Mouse (Mus musculus) CH12.LX (cell line): ENCODE measurements around the gene Dynll1. TPM values are rescaled to one million over a fixed set of nuclear protein-coding genes. Genes with fewer than 3 reads are reported as not detected.
A peak's percentile ranks its signal among the peaks of the same experiment; 100 is the strongest.

Experiments
- DNase-seq: peaks from one replicate; pipeline ENCODE4 v3.0.0-alpha.2; 2013; ENCODE audit errors: extremely low read depth
- H3K27ac ChIP-seq: 2 replicates; pipeline ENCODE4 v1.5.1; 2012; ENCODE audit warnings: low read depth, mild to moderate bottlenecking, control low read depth, moderate library complexity; ENCODE audit not compliant: insufficient read depth
- H3K27me3 ChIP-seq: replicated peaks from 2 replicates; pipeline ENCODE3; 2012; ENCODE audit warnings: inconsistent platforms
- H3K36me3 ChIP-seq, 2 experiments: replicated peaks in 1 of 2; 2 replicates each; pipeline versions ENCODE3 to v1.6.1; 2012; ENCODE audit warnings: inconsistent platforms in 1 of 2, low read length in 1 of 2, mild to moderate bottlenecking in 1 of 2, mixed read lengths in 1 of 2, moderate library complexity in 1 of 2; ENCODE audit not compliant: control insufficient read depth in 1 of 2, insufficient read depth in 1 of 2
- H3K4me1 ChIP-seq, 2 experiments: 2 replicates each; pipeline ENCODE4 v1.6.1; 2012; ENCODE audit warnings: inconsistent platforms in 1 of 2, moderate library complexity in 1 of 2; ENCODE audit not compliant: insufficient read depth in 2 of 2, control insufficient read depth in 1 of 2
- H3K4me2 ChIP-seq: 2 replicates; pipeline ENCODE4 v1.6.1; 2012; ENCODE audit warnings: low read depth, mild to moderate bottlenecking, control low read depth; ENCODE audit not compliant: poor library complexity, insufficient read depth, severe bottlenecking
- H3K4me3 ChIP-seq, 3 experiments: fragments of 150-350 bp in 1 of 3; sonication (generic) in 1 of 3; replicated peaks in 1 of 3; 2 replicates each; pipeline versions ENCODE3 to v1.5.1; 2011 to 2012; ENCODE audit warnings: low read depth in 2 of 3, low read length in 2 of 3, mild to moderate bottlenecking in 2 of 3, moderate library complexity in 2 of 3, control low read depth in 1 of 3, improper control_type of control experiment in 1 of 3, inconsistent platforms in 1 of 3, mixed read lengths in 1 of 3; ENCODE audit not compliant: poor library complexity in 1 of 3
- H3K79me2 ChIP-seq: replicated peaks from 2 replicates; pipeline ENCODE4 v1.6.1; 2012; ENCODE audit warnings: mild to moderate bottlenecking, moderate library complexity; ENCODE audit not compliant: control insufficient read depth, poor library complexity, insufficient read depth, severe bottlenecking; ENCODE audit errors: extremely low read depth
- H3K9ac ChIP-seq: 2 replicates; pipeline ENCODE4 v1.6.1; 2012; ENCODE audit warnings: low read depth, mild to moderate bottlenecking, control low read depth, moderate library complexity; ENCODE audit not compliant: insufficient read depth
- H3K9me3 ChIP-seq: replicated peaks from 2 replicates; pipeline ENCODE3; 2012; ENCODE audit warnings: low read length, inconsistent platforms, mixed read lengths
- BHLHE40 ChIP-seq: IDR thresholded peaks from 2 replicates; pipeline ENCODE4 v1.6.1; 2011; ENCODE audit warnings: mild to moderate bottlenecking, low read depth, low read length, improper control_type of control experiment
- CHD1 ChIP-seq: IDR thresholded peaks from 2 replicates; pipeline ENCODE4 v1.6.1; 2012; ENCODE audit warnings: low read depth, low read length, improper control_type of control experiment, inconsistent platforms
- CHD2 ChIP-seq: IDR thresholded peaks from 2 replicates; pipeline ENCODE4 v1.6.1; 2011; ENCODE audit warnings: low read length, improper control_type of control experiment
- E2F4 ChIP-seq: IDR thresholded peaks from 2 replicates; pipeline ENCODE4 v1.6.1; 2011; ENCODE audit warnings: low read depth, low read length, improper control_type of control experiment; ENCODE audit not compliant: insufficient replicate concordance
- GABPA ChIP-seq: IDR thresholded peaks from 2 replicates; pipeline ENCODE4 v1.6.1; 2012; ENCODE audit warnings: low read depth, low read length, improper control_type of control experiment, inconsistent platforms; ENCODE audit not compliant: insufficient replicate concordance
- HCFC1 ChIP-seq: IDR thresholded peaks from 2 replicates; pipeline ENCODE4 v1.6.1; 2012; ENCODE audit warnings: low read depth, mild to moderate bottlenecking, inconsistent platforms, low read length, improper control_type of control experiment
- MAFK ChIP-seq: IDR thresholded peaks from 2 replicates; pipeline ENCODE4 v1.6.1; 2011; ENCODE audit warnings: low read length, improper control_type of control experiment; ENCODE audit not compliant: insufficient replicate concordance
- MAX ChIP-seq: IDR thresholded peaks from 2 replicates; pipeline ENCODE4 v1.6.1; 2011; ENCODE audit warnings: low read length, improper control_type of control experiment
- MXI1 ChIP-seq: IDR thresholded peaks from 2 replicates; pipeline ENCODE4 v1.6.1; 2011; ENCODE audit warnings: mild to moderate bottlenecking, low read depth, low read length, improper control_type of control experiment
- NRF1 ChIP-seq: IDR thresholded peaks from 2 replicates; pipeline ENCODE4 v1.6.1; 2014; ENCODE audit warnings: low read depth, mild to moderate bottlenecking, inconsistent platforms, low read length, improper control_type of control experiment, moderate library complexity
- PAX5 ChIP-seq: IDR thresholded peaks from 2 replicates; pipeline ENCODE4 v1.6.1; 2012; ENCODE audit warnings: low read length, inconsistent platforms, mixed read lengths
- POLR2A ChIP-seq: IDR thresholded peaks from 2 replicates; pipeline ENCODE4 v1.6.1; 2011; ENCODE audit warnings: low read depth, mild to moderate bottlenecking, improper control_type of control experiment, low read length
- SIN3A ChIP-seq: IDR thresholded peaks from 2 replicates; pipeline ENCODE4 v1.6.1; 2012; ENCODE audit warnings: low read length, improper control_type of control experiment, inconsistent platforms
- SMC3 ChIP-seq: IDR thresholded peaks from 2 replicates; pipeline ENCODE4 v1.6.1; 2011; ENCODE audit warnings: low read depth, low read length, improper control_type of control experiment
- TCF12 ChIP-seq: IDR thresholded peaks from 2 replicates; pipeline ENCODE4 v1.6.1; 2014; ENCODE audit warnings: low read depth, mild to moderate bottlenecking, inconsistent platforms, low read length, improper control_type of control experiment
- UBTF ChIP-seq: IDR thresholded peaks from 2 replicates; pipeline ENCODE4 v1.6.1; 2012; ENCODE audit warnings: low read depth, mild to moderate bottlenecking, inconsistent platforms, low read length, improper control_type of control experiment, moderate library complexity
- USF2 ChIP-seq: conservative IDR thresholded peaks from 2 replicates; pipeline ENCODE4 v1.6.1; 2011; ENCODE audit warnings: low read depth, low read length, improper control_type of control experiment
- dilution Hi-C: fragments of 300-500 bp; cut with MboI; formaldehyde crosslinking; loops from 2 replicates; pipeline ENCODE4 v1.14.3; 2020; ENCODE audit warnings: low sequenced_read_pairs; ENCODE audit not compliant: extremely low pct_unique_long_range_greater_than_20kb, extremely low pct_ligation_motif_present
- in situ Hi-C: fragments of 300-500 bp; cut with MboI; formaldehyde crosslinking; loops from 3 replicates; pipeline ENCODE4 v1.14.3; 2019; ENCODE audit warnings: low sequenced_read_pairs, low pct_ligation_motif_present, low pct_unique_long_range_greater_than_20kb, mixed read lengths
- polyA plus RNA-seq: library from polyadenylated mRNA; unstranded; fragments of >175 nt; gene quantifications from 2 replicates; pipeline ENCODE4 v1.2.1, GENCODE M21; 2012; ENCODE audit warnings: low read depth; ENCODE audit not compliant: insufficient read length
- total RNA-seq, 2 experiments: library from RNA; depleted of rRNA; stranded (reverse); fragments of 300-350 nt in 1 of 2; fragments of >200 nt in 1 of 2; gene quantifications; 2 replicates each; pipeline ENCODE4 v1.2.3; 2012 to 2014

Dynll1 gene
- total and polyA plus RNA-seq, 3 experiments, result 312 to 646 (median 456) TPM

DNA sequence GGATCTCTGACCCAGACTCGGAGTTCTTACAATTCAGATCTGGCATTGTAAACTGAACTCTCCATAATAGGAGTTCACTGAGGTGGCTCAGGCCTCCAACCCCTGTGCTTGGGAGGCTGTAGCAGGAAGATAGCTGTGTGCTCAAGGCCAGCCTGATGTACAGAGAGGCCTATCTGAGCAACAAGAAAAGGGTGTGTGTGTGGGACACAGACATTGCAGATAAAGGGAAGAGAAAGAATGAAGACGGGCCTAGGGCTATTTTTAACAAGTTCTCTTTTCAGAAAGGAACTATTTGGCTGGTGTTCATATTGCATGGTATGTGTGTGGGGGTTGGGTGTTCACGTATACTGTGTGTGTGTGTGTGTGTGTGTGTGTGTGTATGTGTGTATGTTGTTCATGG lies 32.8 kb upstream of the Dynll1 start:
- no peaks in the 10 kb centered on the region for H3K27me3 ChIP-seq
- 0 out of 2 replicates have a peak, but pooled peaks have one; percentile 30 for TF ChIP-seq POLR2A
- no peak for TF ChIP-seq CHD1
- TF ChIP-seq BHLHE40, result no peak
- 0 out of 2 replicates have a peak, but pooled peaks have one; percentile 14 for TF ChIP-seq CHD2
- TF ChIP-seq SIN3A, result no peak
- H3K4me2 ChIP-seq, result no peak overlapping the region
- dilution Hi-C loops, result no loop called here
- no peaks in the 10 kb centered on the region for H3K9me3 ChIP-seq
- no peak overlapping the region for H3K4me3 ChIP-seq
- H3K9ac ChIP-seq, result no peak overlapping the region
- DNase-seq, result no peak
- peaks cover 58 to 91% of the 10 kb centered on the region in 2 experiments for H3K36me3 ChIP-seq
- peaks cover 51% of the 10 kb centered on the region for H3K79me2 ChIP-seq
- H3K4me1 ChIP-seq, result peaks cover 9 to 61% of the 10 kb centered on the region in 2 experiments
- H3K27ac ChIP-seq, result peak overlapping the region; percentile 48; the same call in 1 of the 2 replicates
- in situ Hi-C loops, result no loop called here

GRCm38 (mm10) chr5:115330955-115331354 lies 30.2 kb upstream of the Dynll1 start:
- H3K79me2 ChIP-seq, result peaks cover 63% of the 10 kb centered on the region
- no peaks in the 10 kb centered on the region for H3K9me3 ChIP-seq
- no peak overlapping the region for H3K27ac ChIP-seq
- TF ChIP-seq MXI1 (no peak), GABPA (no peak), USF2 (no peak), SMC3 (no peak), MAX (no peak), PAX5 (no peak), TCF12 (no peak), CHD1 (no peak), E2F4 (no peak), HCFC1 (no peak), MAFK (no peak), NRF1 (no peak), UBTF (no peak)
- dilution Hi-C loops (no loop called here), in situ Hi-C loops (no loop called here)
- H3K4me1 ChIP-seq, result peaks cover 9 to 68% of the 10 kb centered on the region in 2 experiments
- H3K36me3 ChIP-seq, result peaks cover 51 to 72% of the 10 kb centered on the region in 2 experiments
- H3K4me2 ChIP-seq, result no peak overlapping the region
- no peaks in the 10 kb centered on the region for H3K27me3 ChIP-seq
- no peak overlapping the region for H3K4me3 ChIP-seq
- no peak overlapping the region for H3K9ac ChIP-seq
- no peak for DNase-seq
